Mouse (Mus musculus) brain, embryonic 14.5 days (tissue): ENCODE data around the gene Fau. TPM values are rescaled to one million over a fixed set of nuclear protein-coding genes. Genes with fewer than 3 reads are reported as not detected.

Source experiments
- DNase-seq: peaks from one replicate; pipeline ENCODE4 v3.0.0-alpha.2; 2011; ENCODE audit warnings: low read depth
- CTCF ChIP-seq: fragments of 200-500 bp; IDR thresholded peaks from 2 replicates; pipeline ENCODE4 v1.5.1; 2012; ENCODE audit warnings: inconsistent platforms, mild to moderate bottlenecking, moderate library complexity, borderline replicate concordance; ENCODE audit not compliant: insufficient read depth, insufficient read length; ENCODE audit errors: extremely low read depth
- POLR2A ChIP-seq: fragments of 200-500 bp; IDR thresholded peaks from 2 replicates; pipeline ENCODE4 v1.6.1; 2012; ENCODE audit warnings: mild to moderate bottlenecking, inconsistent platforms, borderline replicate concordance; ENCODE audit not compliant: poor library complexity, insufficient read depth, insufficient read length, severe bottlenecking; ENCODE audit errors: extremely low read depth
- polyA plus RNA-seq: library from polyadenylated mRNA; depleted of rRNA; stranded (reverse); fragments of >200 nt; gene quantifications from 2 replicates; pipeline ENCODE4 v1.2.3, GENCODE M21; 2012

The Fau gene
- polyA plus RNA-seq, 1 experiment = 1,255 TPM

GRCm38 (mm10) chr19:6047154-6047898 is 10.3 kb upstream of the Fau start:
- TF ChIP-seq POLR2A (no peak), CTCF (no peak)
- no peak for DNase-seq

GRCm38 (mm10) chr19:6047899-6048166 is 9.8 kb upstream of the Fau start:
- DNase-seq = no peak
- TF ChIP-seq POLR2A = no peak
- no peak for TF ChIP-seq CTCF

GRCm38 (mm10) chr19:6048681-6049410 is 8.8 kb upstream of the Fau start:
- no peak for DNase-seq
- TF ChIP-seq CTCF (no peak), POLR2A (no peak)

GRCm38 (mm10) chr19:6052516-6052915 is 5.1 kb upstream of the Fau start:
- DNase-seq = no peak
- TF ChIP-seq CTCF (no peak), POLR2A (no peak)

GRCm38 (mm10) chr19:6054296-6054695 is 3.3 kb upstream of the Fau start:
- no peak for DNase-seq

GRCm38 (mm10) chr19:6056696-6057095 is 948 bp upstream of the Fau start:
- no peak for TF ChIP-seq POLR2A
- TF ChIP-seq CTCF = no peak
- no peak for DNase-seq

More at GRCm38 (mm10) chr19:6054296-6054695, 3.3 kb upstream of the Fau start:
- TF ChIP-seq CTCF (no peak), POLR2A (no peak)

- TF ChIP-seq POLR2A (no peak), CTCF (no peak)
- DNase-seq = no peak
Measured at GRCm38 (mm10) chr19:6058513-6058912, 869 bp downstream of the Fau start.

- no peak for DNase-seq
- TF ChIP-seq POLR2A (no peak), CTCF (no peak)
Measured at GRCm38 (mm10) chr19:6058966-6059365, 1.3 kb downstream of the Fau start.

- DNase-seq = peak; percentile 97
Measured at GRCm38 (mm10) chr19:6061021-6061533, 3.4 kb downstream of the Fau start, which contains the start of gene Znhit2. TSS of gene Znhit2 (plus strand) at chr19:6061192.

GRCm38 (mm10) chr19:6061641-6062302 is 4.1 kb downstream of the Fau start:
- DNase-seq = peak; percentile 41
- TF ChIP-seq CTCF = no peak
- no peak for TF ChIP-seq POLR2A

More at GRCm38 (mm10) chr19:6061021-6061533, 3.4 kb downstream of the Fau start, which contains the start of gene Znhit2:
- TF ChIP-seq CTCF (no peak; the same call in 1 of the 2 replicates), POLR2A (peak; percentile 87)

- TF ChIP-seq POLR2A (no peak), CTCF (no peak)
- no peak for DNase-seq
Measured at GRCm38 (mm10) chr19:6062418-6062817, 4.8 kb downstream of the Fau start.
